Mouse (Mus musculus) naive thymus-derived CD4-positive, alpha-beta T cell, adult 2 months (primary cell): ENCODE measurements around the gene AK157302.
"Not testable (repeated sequence)": the region's sequence is repeated elsewhere in the genome, so short reads cannot be mapped to it uniquely, and the experiment has no call there.

Source experiments
- DNase-seq: peaks from one replicate; pipeline ENCODE4 v3.0.0-alpha.2; 2011; ENCODE audit warnings: low read depth

The AK157302 gene

DNA sequence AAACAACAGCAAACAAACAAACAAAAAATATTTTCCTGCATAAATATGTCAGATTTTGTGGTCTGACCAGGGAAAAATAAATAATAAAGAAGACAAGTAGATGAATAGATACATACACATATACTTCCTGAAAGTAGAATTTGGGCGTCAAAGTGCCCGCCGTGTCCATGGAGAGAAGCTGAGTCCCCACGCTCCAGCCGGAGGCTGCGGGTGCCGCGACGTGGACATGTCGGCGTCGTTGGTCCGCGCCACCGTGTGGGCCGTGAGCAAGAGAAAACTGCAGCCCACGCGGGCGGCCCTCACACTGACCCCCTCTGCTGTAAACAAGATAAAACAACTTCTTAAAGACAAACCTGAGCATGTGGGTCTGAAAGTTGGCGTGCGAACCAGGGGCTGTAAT, at the start of gene AK157302:
Gene AK157302, plus strand, starts transcription at position 144 of the 400 bp plus-strand sequence.
- DNase-seq = no peak

DNA sequence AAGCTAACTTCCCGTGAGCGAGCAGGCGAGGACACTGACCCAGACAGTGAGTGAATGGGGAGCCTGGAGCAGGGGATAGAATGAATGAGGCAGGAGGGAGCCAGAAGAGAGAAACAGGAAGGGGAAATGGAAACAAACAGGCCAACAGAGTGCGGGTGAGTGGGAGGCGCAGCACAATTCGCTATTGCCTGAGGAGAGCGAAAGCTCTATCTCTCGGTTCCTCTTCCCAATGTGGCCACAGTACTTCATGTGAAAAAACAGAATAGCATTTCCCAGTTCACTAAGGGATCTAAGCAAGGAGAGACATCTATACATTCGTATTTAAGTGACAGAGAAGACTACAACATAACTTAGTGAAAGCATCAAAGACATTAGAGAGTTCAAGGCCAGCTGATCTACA, 48.2 kb upstream of the AK157302 start:
- DNase-seq = no peak

DNA sequence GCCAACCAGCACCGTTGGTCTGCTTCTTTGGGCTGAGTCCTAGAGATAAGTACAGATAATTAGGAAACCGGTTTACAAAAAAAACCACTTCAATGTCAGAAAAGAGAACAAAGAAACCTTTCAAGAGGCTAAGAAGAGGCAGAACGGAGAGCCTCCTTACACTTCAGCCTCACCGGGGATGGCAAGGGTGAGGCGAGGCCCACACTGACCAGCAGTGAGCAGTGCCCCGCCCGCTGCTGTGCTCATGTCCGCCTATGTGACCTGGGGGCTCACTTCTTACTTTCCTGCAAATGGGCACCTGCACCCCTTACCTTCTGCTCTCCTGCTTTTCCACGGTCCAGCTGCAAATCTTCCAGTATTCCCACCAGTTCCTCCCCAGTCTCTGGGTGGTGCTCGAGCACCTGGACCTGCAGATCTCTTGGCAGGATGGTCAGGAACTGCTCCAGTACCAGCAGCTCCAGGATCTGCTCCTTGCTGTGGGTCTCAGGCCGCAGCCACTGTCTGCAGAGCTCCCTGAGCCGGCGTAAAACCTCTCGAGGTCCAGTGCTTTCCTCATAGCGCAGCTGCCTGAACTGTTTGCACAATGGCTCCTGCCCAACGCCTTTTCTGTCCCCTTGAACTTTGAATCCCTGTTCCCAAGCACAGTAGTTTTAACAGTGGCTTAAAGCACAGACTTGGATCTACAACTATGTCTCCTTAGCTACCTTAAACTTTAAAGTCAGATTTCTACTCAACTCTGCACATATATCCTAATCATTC, 47.0 kb upstream of the AK157302 start:
- DNase-seq = no peak

DNA sequence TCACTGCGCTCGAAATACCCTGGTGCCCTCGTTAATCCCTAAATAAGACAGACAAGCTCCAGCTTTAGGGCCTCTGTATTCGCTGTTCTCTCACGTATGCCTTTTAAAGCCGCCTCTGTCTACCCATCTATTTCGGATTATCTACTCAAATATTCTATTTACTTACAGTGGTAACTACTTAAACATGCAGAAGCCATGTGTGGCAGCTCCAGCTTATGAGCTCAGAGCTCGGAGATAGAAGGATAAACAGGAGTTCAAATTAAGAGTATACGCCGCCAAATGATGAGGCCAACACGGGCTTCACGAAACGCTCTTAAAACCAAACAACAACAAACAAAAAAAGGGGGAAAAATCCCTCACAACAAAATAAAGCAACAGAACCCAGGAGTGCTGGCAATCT, 42.0 kb upstream of the AK157302 start:
- no peak for DNase-seq

DNA sequence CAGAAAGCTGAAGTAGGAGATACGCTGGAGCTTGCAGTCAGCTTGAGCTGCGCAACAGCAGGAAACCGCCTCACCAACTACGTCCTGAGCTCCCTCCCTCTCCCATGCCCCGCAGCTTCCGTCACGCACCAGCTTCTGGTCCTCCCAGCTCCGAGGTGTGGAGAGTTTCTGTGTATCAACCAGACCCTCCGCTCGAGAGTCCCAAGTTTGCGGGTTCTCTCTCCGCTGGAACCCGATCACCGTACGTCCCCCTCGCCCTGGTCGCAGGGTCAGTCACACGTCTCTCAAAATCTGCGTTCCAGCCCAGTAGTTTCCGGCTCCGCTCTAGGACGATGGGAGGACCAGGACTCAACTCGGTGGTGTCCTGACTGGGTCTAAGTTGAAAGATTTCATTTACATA, 41.6 kb upstream of the AK157302 start, which contains the start of gene Zscan26:
Gene Zscan26, minus strand, starts transcription at position 282 of the 400 bp plus-strand sequence.
- peak; percentile 87 for DNase-seq

DNA sequence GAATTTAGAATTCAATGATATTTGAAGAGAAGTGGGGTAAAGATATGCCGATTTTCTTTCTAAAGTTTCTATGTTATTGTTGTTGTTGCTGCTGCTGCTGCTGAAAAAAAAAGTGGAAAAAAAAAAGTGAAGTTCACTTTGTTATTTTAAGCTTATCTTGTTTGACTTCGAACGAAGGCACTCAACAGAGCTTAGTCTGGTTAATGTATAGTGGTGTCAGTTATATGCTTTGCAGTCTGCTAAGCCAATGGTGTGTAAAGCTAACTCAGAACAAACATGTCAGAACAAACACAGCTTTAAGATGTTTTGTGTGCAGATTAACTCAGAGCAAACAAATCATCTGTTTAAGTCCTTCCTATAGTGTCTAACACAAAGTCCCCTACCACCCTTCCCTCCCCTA, 40.9 kb upstream of the AK157302 start:
- no peak for DNase-seq

DNA sequence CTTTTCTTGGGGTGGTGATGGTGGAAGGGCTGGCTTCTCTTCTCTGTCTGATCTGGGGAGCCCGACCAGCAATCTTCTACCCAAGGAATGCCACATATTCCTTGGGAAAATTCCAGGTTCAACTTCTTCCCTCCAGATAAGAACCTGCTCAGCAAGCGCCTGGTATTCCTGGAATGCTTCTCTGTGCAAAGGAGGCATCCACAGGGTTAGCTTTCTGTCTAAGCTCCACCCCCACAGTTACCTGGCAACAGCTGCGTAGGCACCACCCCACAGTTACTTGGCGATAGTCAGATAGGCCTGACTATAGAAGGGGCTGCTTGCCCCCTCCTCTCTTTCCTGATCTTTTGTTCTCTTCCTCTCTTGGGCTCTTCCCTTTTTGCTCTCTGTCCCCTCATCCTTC, 38.7 kb upstream of the AK157302 start:
- DNase-seq = no peak

DNA sequence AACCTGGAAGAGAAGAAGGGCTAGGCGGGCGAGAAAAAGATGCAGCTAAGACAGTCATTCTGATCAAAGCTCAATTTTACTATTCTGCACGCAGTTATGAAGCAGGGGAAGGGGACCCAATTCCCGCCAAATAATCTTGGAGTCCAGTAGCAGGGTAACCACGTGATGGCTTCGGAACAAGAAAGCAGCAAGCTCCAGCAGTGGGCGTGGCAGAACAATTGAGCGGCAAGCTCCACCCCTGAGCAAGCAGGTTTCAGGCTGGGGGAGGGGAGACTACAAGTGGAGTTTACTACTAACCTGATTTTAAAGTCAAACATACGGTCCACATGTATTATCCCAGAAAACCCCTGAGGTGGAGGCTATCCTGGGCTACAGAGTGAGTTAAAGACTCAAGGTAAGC, 32.5 kb upstream of the AK157302 start:
- DNase-seq = not testable (repeated sequence)

DNA sequence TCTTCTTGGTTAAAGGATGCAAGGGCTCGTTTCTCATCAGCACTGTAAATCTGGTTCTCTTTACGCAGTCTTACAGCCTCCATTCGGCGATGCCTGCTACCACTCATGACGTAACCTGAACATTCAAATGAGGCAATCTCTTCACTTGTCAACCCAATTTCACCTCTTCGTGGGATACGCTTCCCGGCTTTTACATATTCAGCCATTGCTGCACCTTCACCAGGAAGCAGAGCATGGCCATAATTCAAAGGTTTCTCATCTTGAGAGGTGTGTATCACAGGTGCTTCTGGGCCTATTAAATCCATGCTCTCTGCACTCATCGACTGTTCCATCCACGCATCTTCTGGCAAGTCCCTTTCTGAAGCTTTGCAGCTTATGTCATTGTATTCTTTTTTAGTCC, 27.7 kb upstream of the AK157302 start:
- no peak for DNase-seq

DNA sequence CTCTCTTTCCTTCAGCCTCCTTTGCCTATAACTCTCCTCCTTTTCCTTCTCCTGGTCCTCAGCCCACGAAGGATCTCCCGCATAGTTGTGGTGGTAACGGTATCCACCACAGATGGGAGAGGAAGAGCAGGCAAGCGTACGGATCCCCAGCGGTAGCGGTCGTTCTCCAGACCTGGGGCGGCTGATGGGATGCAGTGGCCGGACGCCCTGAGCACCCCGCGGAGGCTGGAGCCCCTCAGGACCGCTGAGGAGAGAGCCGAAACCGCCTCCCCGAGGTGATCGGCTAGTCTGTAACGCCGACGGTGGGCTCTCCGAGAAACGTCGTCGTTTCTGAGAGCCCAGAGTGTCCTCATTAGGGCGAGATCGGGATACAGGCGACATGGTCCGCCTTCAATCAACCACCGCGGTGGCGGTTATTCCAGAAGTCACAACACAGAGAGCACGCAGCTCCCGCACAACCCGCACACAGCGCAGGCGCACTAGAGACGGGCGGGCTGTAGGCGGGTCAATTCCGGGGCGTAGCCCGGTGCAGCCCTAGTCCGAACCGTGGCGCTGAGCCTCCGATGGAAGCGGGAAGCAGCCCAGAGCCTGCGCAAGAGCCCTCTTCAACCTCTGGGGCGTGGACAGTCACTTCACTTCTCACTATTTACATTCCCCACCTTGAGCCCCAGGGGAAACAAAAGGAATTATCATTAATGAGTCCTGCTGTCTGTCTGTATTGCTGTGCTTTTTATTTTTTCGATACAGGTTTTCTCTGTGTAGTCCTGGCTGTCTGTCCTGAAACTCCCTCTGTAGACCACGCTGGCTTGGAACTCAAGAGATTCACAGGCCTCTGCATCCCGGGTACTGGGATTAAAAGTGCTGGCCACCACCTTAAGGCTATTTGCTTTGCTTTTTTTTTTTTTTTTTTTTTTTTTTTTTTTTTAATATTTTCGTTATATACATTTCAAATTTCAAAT, 26.7 kb upstream of the AK157302 start, which contains the start of gene Nkapl:
Gene Nkapl, minus strand, starts transcription at position 449 of the 959 bp plus-strand sequence.
- DNase-seq = peak; percentile 74

DNA sequence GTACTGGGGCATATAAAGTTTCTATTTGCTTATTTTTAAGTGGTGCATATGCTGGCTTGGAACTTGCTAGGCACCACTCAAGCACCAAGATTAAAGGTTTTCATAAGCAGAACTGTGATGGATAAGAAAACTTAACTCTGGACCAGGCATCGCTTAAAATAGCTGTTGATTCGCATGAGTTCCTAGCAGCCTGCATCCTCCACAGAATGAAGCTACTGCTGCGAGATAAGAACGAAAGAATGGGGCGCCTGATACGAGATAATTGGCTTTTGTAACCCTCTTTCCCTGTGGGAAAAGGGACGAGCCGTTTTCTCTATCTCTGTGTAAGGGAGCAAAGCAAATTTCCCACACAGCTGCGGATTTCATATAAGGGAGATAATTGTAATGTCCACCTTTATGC, 25.9 kb upstream of the AK157302 start:
- DNase-seq = no peak

DNA sequence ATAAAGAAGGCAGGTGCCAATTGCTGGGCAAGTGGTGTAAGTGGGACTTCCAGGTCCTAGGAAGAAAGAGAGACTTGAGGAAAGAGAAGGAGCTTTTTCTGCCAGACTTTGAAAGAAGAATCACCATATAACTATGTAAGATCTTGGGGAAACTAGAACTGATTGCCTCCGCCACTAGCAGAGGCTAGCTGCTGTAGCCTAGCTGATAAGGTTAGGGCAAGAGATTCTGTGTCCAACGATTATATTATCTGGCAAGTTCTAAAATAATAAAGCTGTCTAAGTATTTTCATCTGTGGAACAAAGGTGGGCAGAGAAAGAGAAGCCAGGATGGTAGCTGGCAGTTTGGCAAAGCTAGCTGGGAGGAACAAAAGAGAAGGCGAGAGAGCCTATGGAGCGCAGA, 22.6 kb upstream of the AK157302 start:
- no peak for DNase-seq

DNA sequence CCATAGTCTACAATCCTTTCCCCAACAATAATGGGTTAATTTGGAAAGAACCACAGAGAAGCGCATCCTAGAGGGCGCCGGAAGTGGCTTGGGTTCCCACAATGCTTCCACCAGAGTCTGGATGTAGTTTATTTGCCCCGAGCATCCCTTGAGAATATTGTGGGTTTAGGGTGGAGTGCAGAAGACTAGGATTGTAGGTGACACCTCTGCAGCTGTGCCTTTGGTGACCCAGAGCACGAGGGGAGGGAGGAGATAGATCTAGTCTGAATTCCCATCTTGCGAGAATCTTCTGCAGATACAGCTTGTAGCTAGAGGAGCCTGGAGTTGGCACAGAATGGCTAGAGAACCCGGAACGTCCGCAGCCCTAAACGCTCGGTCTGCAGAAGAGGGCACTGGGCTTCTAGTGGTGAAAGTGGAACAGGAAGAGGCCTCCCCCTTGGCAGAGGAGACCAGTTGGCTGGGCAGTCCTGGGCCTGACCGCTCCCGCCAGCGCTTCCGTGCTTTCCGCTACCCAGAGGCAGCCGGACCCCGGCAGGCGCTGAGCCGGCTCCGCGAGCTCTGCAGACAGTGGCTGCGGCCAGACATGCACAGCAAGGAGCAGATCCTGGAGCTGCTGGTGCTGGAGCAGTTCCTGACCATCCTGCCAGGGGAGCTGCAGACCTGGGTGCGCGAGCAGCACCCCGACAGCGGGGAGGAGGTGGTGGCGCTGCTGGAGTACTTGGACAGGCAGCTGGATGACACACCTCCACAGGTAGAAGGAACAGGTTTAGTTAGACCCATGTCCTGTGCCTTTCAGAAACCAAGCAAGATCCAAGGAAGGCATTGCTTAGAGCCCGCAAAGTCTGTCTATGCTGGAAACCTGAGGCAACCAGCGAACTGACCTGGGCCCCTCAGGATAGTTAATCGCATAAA, 16.0 kb upstream of the AK157302 start, which contains the start of the genes Zkscan4 and Gm10065:
Gene Zkscan4, plus strand, starts transcription at position 149 of the 912 bp plus-strand sequence.
Gene Gm10065, minus strand, starts transcription at position 683 of the 912 bp plus-strand sequence.
- DNase-seq = peak; percentile 5

DNA sequence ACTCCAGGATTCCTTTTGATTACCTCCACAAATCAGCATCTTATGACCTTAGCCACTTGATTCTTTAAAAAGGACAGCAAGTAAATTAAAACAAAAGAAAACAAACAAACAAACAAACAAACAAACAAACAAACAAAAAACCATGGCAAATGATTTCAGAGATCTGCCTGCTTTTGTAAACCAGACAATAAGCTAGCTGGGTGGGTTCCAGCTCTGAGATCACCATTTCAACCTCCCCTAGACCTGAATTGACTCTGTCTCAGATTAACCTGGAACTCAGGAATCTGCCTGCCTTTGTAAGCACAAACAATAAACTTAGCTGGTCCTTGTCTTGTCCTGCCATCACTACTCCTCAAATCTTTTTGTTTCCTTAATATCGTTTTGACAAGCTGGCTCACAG, 8.1 kb upstream of the AK157302 start:
- DNase-seq = no peak

DNA sequence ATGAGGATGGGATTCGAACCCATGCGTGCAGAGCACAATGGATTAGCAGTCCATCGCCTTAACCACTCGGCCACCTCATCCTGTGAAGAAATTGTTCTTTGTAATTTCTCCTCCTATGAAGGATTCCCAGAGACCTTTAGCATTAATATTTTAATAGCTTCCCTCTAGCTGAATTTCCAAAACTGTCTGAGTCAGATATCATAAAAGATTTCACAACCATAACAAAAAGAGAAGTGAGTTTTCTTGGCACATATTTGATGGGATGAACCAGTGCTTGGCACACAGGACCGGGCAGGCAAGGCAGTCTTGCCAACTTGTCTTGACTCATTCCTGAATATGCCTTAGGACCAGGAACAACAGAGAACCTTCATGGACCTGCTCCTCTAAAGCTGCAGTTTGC, 2.2 kb upstream of the AK157302 start:
- no peak for DNase-seq

DNA sequence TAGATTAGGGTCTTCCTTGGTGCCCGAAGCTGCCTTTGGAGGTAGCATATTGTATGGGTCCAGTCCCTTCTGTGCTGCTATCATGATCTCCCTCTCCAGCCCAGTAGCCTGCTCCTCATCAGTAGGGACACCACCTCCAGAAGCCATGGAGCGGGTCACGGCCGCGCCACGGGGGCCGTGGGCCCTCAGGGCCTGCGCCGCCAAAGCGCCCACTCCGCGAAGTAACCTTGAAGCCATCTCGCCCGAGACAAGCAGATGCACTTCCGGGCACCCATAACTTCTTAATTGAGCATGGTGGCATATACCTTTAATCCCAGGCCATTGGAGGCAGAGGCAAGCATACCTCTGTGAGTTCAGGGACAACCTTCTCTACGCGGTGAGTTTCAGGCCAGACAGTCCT, 6.2 kb downstream of the AK157302 start, which contains the start of gene Gm11273:
Gene Gm11273, minus strand, starts transcription at position 237 of the 400 bp plus-strand sequence.
- not testable (repeated sequence) for DNase-seq

DNA sequence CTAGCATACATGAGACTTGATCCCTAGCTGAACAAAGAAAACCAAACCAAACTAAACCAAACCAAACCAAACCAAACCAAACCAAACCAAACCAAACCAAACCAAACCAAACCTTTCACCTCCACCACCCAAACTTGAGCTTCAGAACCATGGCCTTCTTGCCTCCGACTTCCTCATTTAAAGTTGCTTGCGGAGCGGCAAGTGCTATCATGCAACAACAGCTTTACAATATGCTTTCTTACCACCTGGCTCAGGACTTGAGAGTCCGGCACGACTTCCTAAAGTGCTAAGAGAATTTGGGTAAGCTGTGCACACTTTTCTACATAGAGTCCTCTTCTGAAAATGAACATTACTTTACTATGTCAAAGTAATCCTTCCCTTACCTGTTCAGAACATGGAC, 7.3 kb downstream of the AK157302 start:
- no peak for DNase-seq

DNA sequence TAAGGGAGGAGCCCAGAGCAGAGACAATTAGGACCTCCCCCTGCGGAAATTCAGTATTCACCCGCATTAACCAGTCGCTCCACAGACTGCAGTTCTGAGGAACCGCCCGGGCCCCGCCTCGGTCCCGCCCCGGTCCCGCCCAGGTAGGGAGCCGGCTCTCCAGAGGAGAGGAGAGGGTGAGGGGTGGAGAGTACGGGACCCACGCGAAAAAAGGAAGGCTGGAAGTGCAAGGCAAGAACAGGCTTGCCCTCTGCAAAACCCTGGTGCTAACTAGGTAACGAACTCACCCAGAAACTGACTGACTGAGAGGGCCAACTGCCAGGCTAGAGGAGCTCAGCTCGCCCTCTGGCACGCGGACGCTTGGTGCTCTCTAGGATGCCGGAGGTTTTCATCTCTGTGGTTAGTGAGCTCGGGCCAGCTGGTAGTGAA, 11.2 kb downstream of the AK157302 start:
- DNase-seq = peak; percentile 91

DNA sequence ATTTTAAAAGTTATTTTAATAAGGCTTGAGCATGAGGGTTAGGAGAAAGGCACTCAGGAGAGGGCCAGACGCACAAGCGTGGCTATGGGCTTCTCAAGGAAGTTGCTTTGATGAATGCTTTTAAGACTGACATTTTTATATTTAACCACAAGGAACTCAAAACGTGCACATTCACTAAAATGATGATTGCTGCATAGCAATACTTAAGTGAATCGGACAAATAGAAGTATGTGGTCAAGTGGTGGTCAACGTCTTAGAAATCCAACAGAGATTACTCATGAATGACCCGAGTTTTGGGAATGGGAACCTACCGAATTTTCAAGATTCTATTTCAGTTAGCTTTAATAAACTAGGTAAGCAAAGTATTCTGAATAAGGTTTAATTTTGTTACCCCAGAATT, 35.1 kb downstream of the AK157302 start:
- peak; percentile 16 for DNase-seq

DNA sequence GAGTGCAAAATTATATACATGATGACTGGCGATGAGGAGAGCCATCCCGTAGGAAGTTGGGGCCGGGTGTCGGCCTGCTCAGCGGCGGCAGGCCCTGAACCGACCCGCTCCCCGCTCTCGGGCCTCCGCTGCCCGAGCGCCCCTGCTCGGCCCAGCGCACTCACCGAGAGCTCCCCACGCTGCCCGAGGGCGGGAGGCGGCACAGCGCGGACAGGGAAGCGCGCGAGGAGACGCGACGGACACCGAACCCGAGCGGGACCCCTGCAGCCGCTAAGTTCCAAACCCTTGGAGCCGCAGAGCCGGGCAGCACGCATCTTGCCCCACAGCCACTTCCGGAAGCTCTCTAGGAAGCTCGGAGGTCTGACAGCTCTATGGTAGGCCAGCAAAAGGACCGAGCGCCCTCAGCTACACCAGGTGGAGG, 35.8 kb downstream of the AK157302 start, which contains the start of gene Zkscan8:
Gene Zkscan8, minus strand, starts transcription at position 340 of the 421 bp plus-strand sequence.
- DNase-seq = peak; percentile 88

DNA sequence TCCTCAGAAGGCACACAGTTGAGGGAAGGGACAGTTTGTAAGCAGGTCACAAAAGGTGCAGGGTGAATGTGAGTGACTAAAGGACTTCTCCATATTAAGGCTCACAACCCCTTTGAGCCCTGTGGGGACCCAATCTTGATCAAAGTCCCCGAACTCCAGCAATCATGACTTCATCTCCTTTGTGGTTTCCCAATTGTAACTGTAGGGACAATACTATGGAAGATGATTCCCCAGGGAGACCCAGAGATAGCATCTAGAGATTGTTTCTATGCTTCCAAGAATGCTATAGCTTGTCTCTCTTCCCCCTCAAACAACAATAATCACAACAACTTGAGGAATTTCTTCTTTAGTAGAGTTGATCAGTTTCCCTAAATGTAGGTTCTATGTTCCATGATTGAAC, 47.7 kb downstream of the AK157302 start, which contains the start of gene Olfr1366:
Gene Olfr1366, minus strand, starts transcription at position 101 of the 400 bp plus-strand sequence.
- DNase-seq = no peak
